Mouse (Mus musculus): ENCODE measurements around the gene Eef2k.
A peak's percentile ranks its signal among the peaks of the same experiment; 100 is the strongest.

The Eef2k gene

GRCm38 (mm10) chr7:120842345-120843036 lies at the start of gene Eef2k:
Gene Eef2k, plus strand, starts transcription at chr7:120842831.
- DNase-seq, result peak; percentile 84 to 87

DNA sequence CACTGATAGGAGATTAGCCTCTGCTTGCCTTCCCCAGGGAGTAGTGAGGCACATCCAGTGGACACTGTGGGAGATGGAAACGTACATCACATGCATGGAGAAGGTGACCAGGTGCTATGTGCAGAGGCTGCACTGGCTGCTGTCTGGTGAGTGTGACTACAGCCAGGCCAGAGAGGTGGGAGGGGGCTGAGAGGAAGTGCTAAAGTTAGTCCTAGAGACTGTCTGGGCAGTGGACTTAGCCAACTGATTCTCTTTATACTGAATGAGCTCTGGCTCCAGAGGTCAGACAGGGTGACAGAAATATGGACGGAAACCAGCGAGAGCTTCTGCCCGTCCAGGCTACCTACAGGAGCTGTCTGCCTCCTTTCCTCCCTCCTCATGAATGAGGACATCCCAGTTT lies 47.1 kb upstream of the Eef2k start:
- no peak for DNase-seq

- DNase-seq, result no peak
Observed at GRCm38 (mm10) chr7:120796369-120796768, 46.3 kb upstream of the Eef2k start.

DNA sequence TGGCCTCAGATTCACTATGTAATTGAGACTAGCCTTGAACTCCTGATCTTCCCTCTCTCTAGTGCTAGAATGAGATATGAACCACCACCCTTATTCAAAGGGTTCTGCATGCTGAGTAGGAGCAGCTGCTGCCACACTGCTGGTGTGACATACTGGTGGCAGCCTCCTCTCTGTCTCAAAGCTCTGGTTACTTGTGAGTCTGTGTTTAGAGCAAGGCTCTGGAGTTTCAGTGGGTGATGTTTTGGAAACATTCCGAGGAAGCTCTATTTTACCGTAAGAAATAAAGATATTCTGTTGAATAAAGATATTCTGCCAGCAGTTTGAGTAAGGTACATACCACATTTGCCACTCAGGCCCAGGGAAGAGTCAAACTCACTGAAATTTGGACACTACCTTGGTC lies 39.4 kb upstream of the Eef2k start:
- no peak for DNase-seq

DNA sequence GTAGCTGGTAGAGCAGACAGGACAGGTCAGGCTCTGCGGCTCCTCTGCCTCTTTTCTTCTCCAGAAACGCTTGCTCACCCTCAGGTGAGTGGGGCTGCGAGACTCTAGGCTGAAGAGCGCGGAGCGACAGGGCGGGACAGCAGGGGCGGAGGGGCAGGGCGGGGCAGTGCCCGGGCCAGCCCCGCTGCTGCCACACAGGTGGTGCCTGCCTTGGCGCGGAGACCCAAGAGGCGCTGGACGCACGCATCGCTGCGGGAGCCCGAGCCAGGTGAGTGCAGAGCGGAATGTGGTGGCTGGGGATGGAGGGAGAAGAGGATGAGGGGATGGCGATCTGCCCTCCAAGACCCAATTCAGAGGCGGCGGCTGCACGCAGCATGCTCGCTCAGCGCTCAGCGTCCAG lies 32.9 kb upstream of the Eef2k start:
- no peak for DNase-seq

GRCm38 (mm10) chr7:120811834-120812415 lies 30.7 kb upstream of the Eef2k start, which contains the start of gene Gm5737:
Gene Gm5737, plus strand, starts transcription at chr7:120812365.
- DNase-seq, result no peak

GRCm38 (mm10) chr7:120817552-120817951 lies 25.1 kb upstream of the Eef2k start:
- DNase-seq, result no peak

DNA sequence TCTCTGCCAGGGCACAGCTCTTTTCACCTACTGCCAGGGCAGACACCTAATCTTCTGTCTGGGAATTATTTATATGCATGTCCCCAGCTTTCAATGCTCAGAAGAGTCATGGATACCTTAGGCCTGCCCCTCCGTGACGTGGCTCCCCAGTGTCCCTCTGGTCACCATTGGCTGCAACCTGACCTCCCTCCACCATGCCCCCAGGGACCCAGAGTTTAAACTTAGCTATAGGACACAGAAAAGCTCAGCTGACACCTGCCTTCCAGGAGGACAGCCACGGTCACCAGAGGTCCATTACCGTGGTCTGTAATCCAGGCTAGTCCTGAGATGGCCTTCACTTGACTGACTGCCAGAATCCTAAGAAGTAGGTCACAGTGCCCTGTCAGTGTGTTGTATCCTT lies 23.2 kb upstream of the Eef2k start:
- DNase-seq, result no peak

DNA sequence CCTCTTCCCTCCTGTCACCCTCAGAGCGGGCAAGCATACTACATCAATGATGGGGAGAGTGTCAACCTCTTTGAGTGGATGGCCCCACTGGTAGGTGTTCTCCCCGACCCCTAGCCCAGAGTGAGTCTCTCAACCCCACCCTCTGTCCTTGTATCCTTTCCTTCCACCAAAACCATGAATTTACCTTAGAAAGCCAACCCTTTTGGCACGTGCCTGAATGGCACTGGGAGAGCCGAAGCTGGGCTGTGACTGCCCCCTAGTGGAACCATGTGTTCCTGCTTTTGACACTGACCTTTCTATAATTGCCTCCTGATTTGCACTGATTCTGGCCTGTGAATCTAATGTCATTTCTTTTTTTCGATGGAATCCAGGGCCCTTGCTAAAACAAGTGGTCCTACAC lies 19.4 kb upstream of the Eef2k start:
- peak; percentile 46 to 50 for DNase-seq

DNA sequence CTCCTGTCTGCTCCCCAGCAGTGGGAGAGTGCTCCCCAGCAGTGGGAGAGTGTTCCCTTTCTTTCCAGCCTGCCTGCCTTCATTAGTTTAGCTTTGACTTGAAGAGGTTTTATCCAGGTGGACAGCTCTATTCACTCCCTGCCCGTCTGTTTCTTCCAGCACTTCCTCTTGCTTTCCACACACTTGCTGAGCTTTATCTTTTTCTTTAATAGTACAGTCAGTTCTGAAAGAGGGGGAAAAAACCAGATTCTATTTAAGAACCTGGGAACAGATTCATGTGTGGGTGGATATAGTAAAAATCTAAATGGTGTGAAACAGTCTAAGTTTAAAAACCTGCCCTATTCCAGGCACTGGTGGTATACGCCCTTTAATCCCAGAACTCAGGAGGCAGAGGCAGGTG lies 17.5 kb upstream of the Eef2k start:
- DNase-seq, result no peak

DNA sequence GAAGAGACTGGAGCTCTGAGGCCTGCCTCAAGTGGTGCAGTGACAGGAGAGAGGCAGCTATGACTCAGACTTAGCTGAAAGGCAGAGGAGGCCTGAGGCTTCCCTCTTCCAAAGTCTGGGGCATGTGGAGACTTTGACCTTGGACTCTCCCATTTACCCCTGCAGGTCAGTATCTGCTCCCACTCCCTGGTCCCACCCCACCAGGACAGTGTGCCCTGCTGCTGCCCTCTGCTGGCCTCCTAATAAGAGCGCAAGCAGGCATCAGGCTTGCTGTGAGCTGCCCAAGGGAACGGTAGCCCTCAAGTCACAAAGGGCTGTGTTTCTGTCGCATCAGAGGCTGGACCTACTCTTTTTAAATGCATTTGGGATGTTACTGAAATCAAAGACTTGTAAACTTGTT lies 16.2 kb upstream of the Eef2k start:
- DNase-seq, result peak in 1 of 2 experiments; percentile 36

DNA sequence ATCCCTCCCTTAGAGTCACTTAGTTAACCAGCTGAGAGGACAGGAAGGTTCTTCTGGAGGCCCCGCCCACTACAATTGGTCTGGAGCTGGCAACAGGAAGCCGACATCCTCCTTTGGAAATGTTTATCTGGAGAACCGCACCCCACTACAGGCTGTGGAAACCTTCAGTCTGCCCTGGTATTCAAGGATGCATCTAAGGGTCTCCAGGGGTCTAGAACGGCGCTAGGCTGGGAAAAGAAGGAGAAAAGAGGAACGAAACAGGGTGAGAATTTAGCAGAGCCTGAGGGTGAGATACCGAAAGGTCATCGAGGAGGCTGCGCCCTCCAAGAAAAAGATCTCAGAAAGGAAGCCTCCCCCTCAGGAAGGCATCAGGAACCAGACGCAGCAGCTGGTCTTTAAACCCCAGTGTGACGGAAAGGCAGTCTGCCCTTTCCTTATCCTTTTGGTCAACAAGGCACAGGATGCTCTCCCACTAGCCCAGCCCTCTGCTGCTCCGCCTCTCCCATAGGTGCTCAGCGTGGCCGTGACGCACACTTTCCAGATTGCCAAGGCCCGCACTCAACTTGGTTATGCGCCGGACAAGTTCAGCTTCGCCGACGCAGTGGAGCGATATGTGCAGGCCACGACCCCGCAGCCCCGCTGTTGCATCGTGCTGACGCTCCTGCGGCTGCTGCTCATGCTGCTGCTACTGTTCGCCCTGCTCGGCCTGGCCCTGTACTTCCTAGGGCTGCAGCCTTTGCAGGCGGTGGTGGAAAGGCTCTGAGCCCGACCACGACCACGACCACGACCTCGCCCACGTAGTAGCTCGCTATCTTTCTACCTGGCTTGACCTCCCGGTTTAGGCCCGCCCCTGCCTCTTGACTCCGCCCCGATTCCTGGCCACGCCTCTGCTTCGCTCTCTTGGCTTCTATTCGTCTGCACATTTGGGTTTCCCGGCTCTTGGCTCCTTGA lies 11.9 kb upstream of the Eef2k start:
- peak; percentile 57 to 63 for DNase-seq

DNA sequence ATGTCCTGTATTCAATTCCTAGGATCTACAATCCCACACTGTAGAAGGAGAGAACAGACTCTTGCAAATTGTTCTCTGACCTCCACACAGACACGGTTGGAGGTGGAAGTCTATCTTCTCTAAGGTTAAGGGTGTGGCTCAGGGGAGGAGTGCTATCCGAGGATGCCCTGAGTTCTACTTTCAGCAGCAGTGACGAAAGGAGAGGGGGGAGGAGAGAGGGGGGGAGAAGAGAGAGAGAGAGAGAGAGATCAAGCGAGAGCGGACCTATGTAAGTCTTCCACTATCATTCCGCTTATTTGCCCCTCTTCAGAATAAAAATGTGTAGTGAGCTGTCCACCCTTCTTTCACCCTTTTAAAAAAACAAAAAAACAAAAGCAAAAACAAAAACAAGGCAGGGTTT lies 8.2 kb upstream of the Eef2k start:
- no peak for DNase-seq

DNA sequence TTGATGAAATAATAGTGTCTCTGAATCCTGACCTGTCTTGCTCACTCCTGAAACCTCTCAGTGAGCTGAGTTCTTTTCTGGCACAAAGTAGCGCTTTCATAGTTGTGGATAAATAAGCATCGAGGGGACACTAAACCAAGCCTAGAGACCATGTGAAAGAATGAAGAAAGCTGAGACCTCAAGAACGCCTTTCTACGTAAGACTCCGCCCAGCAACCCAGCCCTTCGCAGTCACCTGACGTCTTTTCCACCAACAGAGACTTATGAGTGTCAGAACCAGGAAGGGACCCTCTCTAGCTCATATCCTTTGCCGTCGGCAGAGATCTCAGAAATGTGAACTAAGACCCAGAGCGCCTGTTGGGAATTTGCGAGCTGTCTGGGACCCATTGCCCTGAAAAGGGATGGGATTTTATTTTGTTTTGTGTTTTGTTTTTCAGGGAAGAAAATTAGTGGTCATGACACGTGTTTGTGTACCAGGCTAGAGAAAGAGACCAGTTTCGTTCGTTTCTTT lies 7.7 kb upstream of the Eef2k start:
- peak; percentile 68 to 78 for DNase-seq

DNA sequence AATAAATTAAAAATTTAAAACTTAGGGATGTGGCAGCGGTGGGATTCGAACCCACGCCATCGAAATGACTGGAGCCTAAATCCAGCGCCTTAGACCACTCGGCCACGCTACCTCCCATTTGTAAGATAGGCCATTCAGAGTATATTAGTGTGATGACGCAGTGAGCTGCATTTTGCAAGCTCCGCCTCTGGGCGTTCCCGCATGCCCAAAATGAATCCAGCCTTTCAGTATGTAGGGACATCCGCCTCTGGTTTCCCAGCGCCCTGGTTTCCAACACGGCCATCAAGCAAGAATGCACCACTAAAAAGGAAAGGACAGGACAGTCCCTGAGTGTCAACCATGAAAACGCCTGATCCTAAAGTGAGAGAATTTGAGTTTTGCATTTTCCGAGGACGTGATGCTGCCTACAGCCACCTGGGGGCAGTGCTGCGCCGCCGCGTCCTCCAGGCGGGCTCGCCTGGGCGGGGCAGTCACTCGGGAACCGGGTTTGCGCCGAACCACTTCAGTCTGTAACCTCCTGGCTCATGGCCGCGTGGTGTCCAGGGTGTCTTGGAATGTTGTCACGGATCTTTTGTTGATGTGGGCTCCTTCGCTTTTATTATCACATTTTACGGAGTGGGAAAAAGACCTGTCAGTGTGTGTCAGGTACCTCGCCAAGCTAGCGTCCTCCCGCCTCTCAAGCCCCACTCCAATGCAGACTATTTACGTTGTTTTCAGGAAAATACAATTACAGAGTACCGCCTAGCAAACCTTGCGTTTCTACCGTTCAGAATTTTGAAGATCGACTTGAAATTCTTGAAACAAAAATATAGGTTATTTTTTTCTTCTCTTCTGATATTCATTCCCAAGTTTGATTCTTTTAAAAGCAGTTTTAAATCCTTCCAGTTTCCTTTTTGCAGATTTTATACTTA lies 6.9 kb upstream of the Eef2k start:
- DNase-seq, result peak; percentile 91

DNA sequence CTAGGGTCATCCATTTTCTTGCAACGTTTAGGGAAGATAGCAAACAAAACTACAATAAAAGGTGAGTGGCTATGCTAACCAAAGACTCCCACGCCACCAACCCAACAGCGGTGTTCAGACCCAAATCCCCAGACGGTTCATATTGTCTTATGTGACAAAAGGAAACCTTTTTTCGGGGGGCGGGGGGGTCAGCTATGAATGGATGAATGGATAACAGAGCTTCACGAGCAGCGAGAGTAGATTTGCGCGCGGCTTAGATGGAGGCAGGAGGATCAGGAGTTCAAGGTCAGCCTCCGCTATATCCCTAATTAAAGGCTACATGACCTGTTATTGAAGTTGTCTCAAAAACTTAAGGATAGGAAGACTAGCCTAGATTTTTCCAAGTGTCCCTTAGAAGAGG lies 6.3 kb upstream of the Eef2k start:
- DNase-seq, result no peak

GRCm38 (mm10) chr7:120838436-120839160 lies 4.0 kb upstream of the Eef2k start:
- no peak for DNase-seq

- no peak for DNase-seq
Observed at GRCm38 (mm10) chr7:120839786-120840185, 2.8 kb upstream of the Eef2k start.

- peak; percentile 81 to 85 for DNase-seq
Observed at GRCm38 (mm10) chr7:120843037-120843621, 498 bp downstream of the Eef2k start.

GRCm38 (mm10) chr7:120843852-120844435 lies 1.3 kb downstream of the Eef2k start:
- DNase-seq, result no peak

DNA sequence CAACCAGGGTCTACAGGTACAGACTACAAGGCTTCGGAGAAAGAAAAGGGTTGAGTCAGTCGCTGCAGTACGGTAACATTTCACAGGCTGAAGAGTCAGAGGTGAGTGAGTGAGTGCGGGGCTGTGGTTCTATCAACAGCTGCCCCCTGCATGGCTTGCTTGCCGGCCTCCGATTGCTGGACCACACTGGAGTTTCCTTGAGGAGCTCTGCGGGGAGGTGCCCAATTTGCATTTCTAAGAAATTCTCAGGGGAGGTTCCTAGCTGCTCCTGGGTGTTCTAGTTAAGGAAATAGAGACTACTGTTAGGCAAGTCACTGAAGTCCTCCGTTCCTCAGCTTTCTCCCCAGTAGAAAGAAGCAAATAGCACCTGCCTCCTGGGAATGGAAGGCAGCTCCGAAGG lies 2.1 kb downstream of the Eef2k start:
- no peak for DNase-seq

Data from thymus, postnatal 36 days (tissue).